Mouse (Mus musculus) myocyte (in vitro differentiated cells): ENCODE results near the gene Kctd21. TPM values are rescaled to one million over a fixed set of nuclear protein-coding genes. Genes with fewer than 3 reads are reported as not detected.

ENCODE experiments used
- H3K27me3 ChIP-seq: one replicate; pipeline ENCODE4 v1.6.1; 2011; ENCODE audit not compliant: control insufficient read depth, insufficient read depth, insufficient read length
- H3K36me3 ChIP-seq: one replicate; pipeline ENCODE4 v1.6.1; 2011; ENCODE audit not compliant: control insufficient read depth, insufficient read depth
- H3K4me2 ChIP-seq: one replicate; pipeline ENCODE4 v1.6.1; 2011; ENCODE audit warnings: low read depth, control low read depth
- H3K4me3 ChIP-seq: one replicate; pipeline ENCODE4 v1.5.1; 2011; ENCODE audit warnings: mild to moderate bottlenecking, control low read depth, moderate library complexity
- H3K79me2 ChIP-seq: one replicate; pipeline ENCODE4 v1.6.1; 2011; ENCODE audit not compliant: control insufficient read depth, insufficient read depth
- H3ac ChIP-seq: one replicate; pipeline ENCODE4 v1.6.1; 2011; ENCODE audit not compliant: control insufficient read depth, insufficient read length
- CEBPB ChIP-seq: IDR thresholded peaks from 2 replicates; pipeline ENCODE4 v1.6.1; 2011; ENCODE audit warnings: mild to moderate bottlenecking, moderate library complexity; ENCODE audit not compliant: poor library complexity, insufficient read depth, severe bottlenecking
- E2F4 ChIP-seq: IDR thresholded peaks from one replicate; pipeline ENCODE4 v1.6.1; 2011; ENCODE audit warnings: mild to moderate bottlenecking, control low read depth, moderate library complexity; ENCODE audit not compliant: insufficient read depth
- MAX ChIP-seq: IDR thresholded peaks from one replicate; pipeline ENCODE4 v1.6.1; 2011; ENCODE audit warnings: low read depth, mild to moderate bottlenecking, control low read depth
- MYOD1 ChIP-seq, 3 experiments: IDR thresholded peaks; one replicate each; pipeline ENCODE4 v1.6.1; 2011; ENCODE audit warnings: control low read depth in 2 of 3, low read depth in 2 of 3, mild to moderate bottlenecking in 2 of 3, moderate library complexity in 1 of 3; ENCODE audit not compliant: insufficient read length in 2 of 3, control insufficient read depth in 1 of 3
- MYOG ChIP-seq, 3 experiments: IDR thresholded peaks; one replicate each; pipeline ENCODE4 v1.6.1; 2011; ENCODE audit warnings: control low read depth in 2 of 3, low read depth in 2 of 3, mild to moderate bottlenecking in 2 of 3; ENCODE audit not compliant: insufficient read length in 2 of 3, control insufficient read depth in 1 of 3, insufficient read depth in 1 of 3
- POLR2A ChIP-seq: IDR thresholded peaks from one replicate; pipeline ENCODE4 v1.6.1; 2011; ENCODE audit warnings: low read depth, mild to moderate bottlenecking, control low read depth, moderate library complexity; ENCODE audit not compliant: insufficient read length
- POLR2AphosphoS2 ChIP-seq: IDR thresholded peaks from one replicate; pipeline ENCODE4 v1.6.1; 2011; ENCODE audit warnings: low read depth, control low read depth; ENCODE audit not compliant: insufficient read length
- REST ChIP-seq: IDR thresholded peaks from one replicate; pipeline ENCODE4 v1.6.1; 2011; ENCODE audit warnings: mild to moderate bottlenecking, control low read depth, moderate library complexity; ENCODE audit not compliant: insufficient read depth, insufficient read length
- SRF ChIP-seq: IDR thresholded peaks from one replicate; pipeline ENCODE4 v1.6.1; 2011; ENCODE audit warnings: low read depth; ENCODE audit not compliant: control insufficient read depth, insufficient read length
- TCF12 ChIP-seq: IDR thresholded peaks from one replicate; pipeline ENCODE4 v1.6.1; 2011; ENCODE audit warnings: mild to moderate bottlenecking, control low read depth; ENCODE audit not compliant: poor library complexity, insufficient read depth, severe bottlenecking
- TCF3 ChIP-seq: IDR thresholded peaks from one replicate; pipeline ENCODE4 v1.6.1; 2011; ENCODE audit warnings: low read depth, control low read depth; ENCODE audit not compliant: insufficient read length
- USF1 ChIP-seq: IDR thresholded peaks from one replicate; pipeline ENCODE4 v1.6.1; 2011; ENCODE audit warnings: low read depth, mild to moderate bottlenecking, control low read depth, moderate library complexity
- polyA plus RNA-seq: library from polyadenylated mRNA; unstranded; fragments of >200 nt; fragmentation: generic; extraction: Trizol; gene quantifications from one replicate; pipeline ENCODE4 v1.2.1, GENCODE M21; 2012; ENCODE audit warnings: missing spikeins

The Kctd21 gene
- polyA plus RNA-seq, 1 experiment, result 2.3 TPM

DNA sequence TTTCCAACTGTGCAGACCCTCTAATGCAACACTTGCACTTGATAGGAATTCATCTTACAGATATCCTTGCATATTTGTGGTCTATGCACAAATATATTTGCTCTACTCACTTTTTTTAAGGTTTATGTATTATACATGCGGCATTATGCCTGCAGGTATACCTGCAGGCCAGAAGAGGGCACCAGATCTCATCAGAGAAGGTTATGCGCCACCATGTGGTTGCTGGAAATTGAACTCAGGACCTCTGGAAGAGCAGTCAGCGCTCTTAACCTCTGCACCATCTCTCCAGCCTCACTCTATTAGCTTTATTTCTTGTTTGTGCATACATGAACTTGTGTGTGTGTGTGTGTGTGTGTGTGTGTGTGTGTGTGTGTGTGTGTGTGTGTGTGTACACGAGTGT, 29.3 kb downstream of the Kctd21 start:
- H3K79me2 ChIP-seq, result no peaks in the 10 kb centered on the region
- H3K36me3 ChIP-seq, result no peaks in the 10 kb centered on the region
- TF ChIP-seq MAX (no peak), REST (no peak), CEBPB (no peak), E2F4 (no peak), TCF12 (no peak), POLR2AphosphoS2 (no peak), TCF3 (no peak), MYOG (IDR thresholded peaks at IDR 0.05; ENCODE audit: control insufficient read depth in 1 of 3, insufficient read depth in 1 of 3, insufficient read length in 2 of 3, low read depth in 2 of 3) (no peak), SRF (no peak), POLR2A (no peak)
- H3K27me3 ChIP-seq, result no peaks in the 10 kb centered on the region
- H3K4me2 ChIP-seq, result no peak overlapping the region
- no peak overlapping the region for H3K4me3 ChIP-seq
- no peak overlapping the region for H3ac ChIP-seq

DNA sequence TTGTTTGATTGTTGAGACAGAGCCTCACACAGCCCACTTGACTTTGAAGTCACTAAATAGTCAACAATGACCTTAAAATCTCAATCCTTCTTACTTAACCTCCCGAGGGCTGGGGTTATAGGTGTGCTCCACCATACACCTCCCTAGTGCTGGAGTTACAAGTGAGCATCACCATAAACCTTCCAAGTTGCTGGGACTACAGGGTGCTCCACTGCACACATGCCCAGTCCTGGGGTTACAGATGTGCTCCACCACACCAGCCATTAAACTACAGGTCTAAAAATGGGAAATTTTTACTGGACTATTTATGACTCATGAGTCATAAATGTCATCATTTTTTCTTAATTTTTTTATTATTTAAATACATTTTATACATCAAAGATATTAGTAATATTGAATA, 33.8 kb downstream of the Kctd21 start:
- TF ChIP-seq TCF3 (no peak), USF1 (no peak), MYOG (IDR thresholded peaks at IDR 0.05; ENCODE audit: control insufficient read depth in 1 of 3, insufficient read depth in 1 of 3, insufficient read length in 2 of 3, low read depth in 2 of 3) (no peak), REST (no peak)
- no peak overlapping the region for H3K4me2 ChIP-seq
- no peak overlapping the region for H3ac ChIP-seq
- no peaks in the 10 kb centered on the region for H3K27me3 ChIP-seq
- no peaks in the 10 kb centered on the region for H3K36me3 ChIP-seq
- H3K79me2 ChIP-seq, result no peaks in the 10 kb centered on the region
- H3K4me3 ChIP-seq, result no peak overlapping the region

DNA sequence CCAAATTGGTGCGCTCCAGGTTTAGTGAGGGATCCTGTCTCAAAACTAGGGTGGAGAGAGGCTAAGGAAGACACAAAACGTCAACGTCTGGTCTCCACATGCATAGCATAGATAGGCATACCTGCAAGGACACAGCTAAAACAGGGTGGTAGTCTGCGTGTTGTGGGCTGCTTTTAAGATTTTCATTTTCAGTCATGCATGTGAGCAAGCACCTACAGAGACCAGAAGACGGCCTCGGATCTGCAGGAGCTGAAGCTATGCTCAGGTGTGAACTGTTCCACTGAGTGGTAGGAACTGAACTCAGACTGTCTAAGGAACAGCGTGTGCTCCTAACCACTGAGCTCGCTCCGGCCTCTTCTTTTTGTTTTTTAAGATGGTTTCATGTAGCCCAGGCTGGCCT, 43.0 kb downstream of the Kctd21 start:
- no peak overlapping the region for H3K4me2 ChIP-seq
- H3K36me3 ChIP-seq, result peaks cover 13% of the 10 kb centered on the region
- peaks cover 8% of the 10 kb centered on the region for H3K79me2 ChIP-seq
- H3K27me3 ChIP-seq, result no peaks in the 10 kb centered on the region
- H3K4me3 ChIP-seq, result no peak overlapping the region
- TF ChIP-seq MYOG (IDR thresholded peaks at IDR 0.05; ENCODE audit: control insufficient read depth in 1 of 3, insufficient read depth in 1 of 3, insufficient read length in 2 of 3, low read depth in 2 of 3), result no peak
- no peak for TF ChIP-seq MYOD1 (IDR thresholded peaks at IDR 0.05; ENCODE audit: control insufficient read depth in 1 of 3, insufficient read length in 2 of 3, low read depth in 2 of 3)
- TF ChIP-seq TCF12, result no peak
- no peak for TF ChIP-seq REST
- TF ChIP-seq MAX, result no peak
- no peak for TF ChIP-seq TCF3
- no peak for TF ChIP-seq USF1
- no peak for TF ChIP-seq POLR2A
- no peak for TF ChIP-seq CEBPB
- no peak for TF ChIP-seq POLR2AphosphoS2
- no peak for TF ChIP-seq E2F4
- TF ChIP-seq SRF, result no peak
- H3ac ChIP-seq, result no peak overlapping the region

GRCm38 (mm10) chr7:97375906-97376305, 43.8 kb downstream of the Kctd21 start:
- Histone ChIP-seq H3K4me3 (no peak overlapping the region), H3ac (no peak overlapping the region), H3K4me2 (no peak overlapping the region), H3K27me3 (no peaks in the 10 kb centered on the region), H3K36me3 (peaks cover 14% of the 10 kb centered on the region), H3K79me2 (peaks cover 8% of the 10 kb centered on the region)
- TF ChIP-seq MYOD1 (IDR thresholded peaks at IDR 0.05; ENCODE audit: control insufficient read depth in 1 of 3, insufficient read length in 2 of 3, low read depth in 2 of 3), result no peak
- no peak for TF ChIP-seq POLR2A
- no peak for TF ChIP-seq MYOG (IDR thresholded peaks at IDR 0.05; ENCODE audit: control insufficient read depth in 1 of 3, insufficient read depth in 1 of 3, insufficient read length in 2 of 3, low read depth in 2 of 3)
- TF ChIP-seq TCF12, result no peak
- no peak for TF ChIP-seq POLR2AphosphoS2
- no peak for TF ChIP-seq REST
- TF ChIP-seq TCF3, result no peak
- no peak for TF ChIP-seq MAX
- TF ChIP-seq USF1, result no peak
- no peak for TF ChIP-seq SRF
- no peak for TF ChIP-seq CEBPB

GRCm38 (mm10) chr7:97379304-97379703, 47.2 kb downstream of the Kctd21 start:
- TF ChIP-seq USF1 (no peak), POLR2A (no peak), E2F4 (no peak), CEBPB (no peak), SRF (no peak), MYOD1 (IDR thresholded peaks at IDR 0.05; ENCODE audit: control insufficient read depth in 1 of 3, insufficient read length in 2 of 3, low read depth in 2 of 3) (no peak)
- Histone ChIP-seq H3K4me3 (no peak overlapping the region), H3K36me3 (peaks cover 17% of the 10 kb centered on the region)

More at GRCm38 (mm10) chr7:97379304-97379703, 47.2 kb downstream of the Kctd21 start:
- Histone ChIP-seq H3K27me3 (no peaks in the 10 kb centered on the region), H3K79me2 (no peaks in the 10 kb centered on the region), H3K4me2 (no peak overlapping the region), H3ac (no peak overlapping the region)
